In genomic region chr15:57616880-57617391, GRCm38 (mm10) we compare ENCODE assay signal across 8 mouse cellular contexts.
DNase-seq lines count a peak whose midpoint lies in the region; ATAC-seq and TF ChIP-seq lines count a peak whose summit lies in the region.

No protein-coding gene starts in this region.

- H3K36me3 ChIP-seq in forebrain, embryonic 15.5 days, result no peaks in the 10 kb centered on the region
- no peaks in the 10 kb centered on the region for H3K36me3 ChIP-seq in forebrain, embryonic 12.5 days (replicated peaks)
- no peaks in the 10 kb centered on the region for H3K36me3 ChIP-seq in stomach, postnatal 0 days (ENCODE audit: control insufficient read depth, insufficient read depth, low read length)

- no peak for TF ChIP-seq EP300 in stomach, postnatal 0 days (optimal IDR thresholded peaks at IDR 0.05)

- peak; percentile 7 for DNase-seq in urinary bladder, postnatal 14 days (ENCODE audit: low spot score)
- DNase-seq in urinary bladder, adult 2 months (ENCODE audit: low spot score), result no peak
- DNase-seq in heart, postnatal 14 days, result peak; percentile 9 to 18
- DNase-seq in stomach, postnatal 0 days (ENCODE audit: low spot score), result no peak
- DNase-seq in natural killer cell, adult 2 months (ENCODE audit: low spot score in 2 of 2), result no peak
- no peak for DNase-seq in thymus, postnatal 10 days (ENCODE audit: low spot score in 2 of 2)

- no peak for TF ChIP-seq CTCF in stomach, postnatal 0 days (IDR thresholded peaks at IDR 0.05; ENCODE audit: low read depth)

- H3K27me3 ChIP-seq in forebrain, embryonic 15.5 days, result no peaks in the 10 kb centered on the region
- no peaks in the 10 kb centered on the region for H3K27me3 ChIP-seq in forebrain, embryonic 12.5 days
- H3K27me3 ChIP-seq in stomach, postnatal 0 days (ENCODE audit: control insufficient read depth, insufficient read depth, low read length), result no peaks in the 10 kb centered on the region

- intact Hi-C loops in heart, postnatal 14 days (cut with DNase I), result no loop called here

- no peak overlapping the region for H3K4me3 ChIP-seq in forebrain, embryonic 15.5 days
- H3K4me3 ChIP-seq in forebrain, embryonic 12.5 days (replicated peaks), result no peak overlapping the region
- no peak overlapping the region for H3K4me3 ChIP-seq in stomach, postnatal 0 days (ENCODE audit: low read depth, low read length)

- H3K4me2 ChIP-seq in forebrain, embryonic 15.5 days (replicated peaks), result no peak overlapping the region
- no peak overlapping the region for H3K4me2 ChIP-seq in forebrain, embryonic 12.5 days
- no peak overlapping the region for H3K4me2 ChIP-seq in stomach, postnatal 0 days (replicated peaks; ENCODE audit: low read depth)

- no peaks in the 10 kb centered on the region for H3K9me3 ChIP-seq in forebrain, embryonic 15.5 days
- H3K9me3 ChIP-seq in forebrain, embryonic 12.5 days, result no peaks in the 10 kb centered on the region
- no peaks in the 10 kb centered on the region for H3K9me3 ChIP-seq in stomach, postnatal 0 days (ENCODE audit: control insufficient read depth, low read length)

- no peak overlapping the region for H3K9ac ChIP-seq in forebrain, embryonic 15.5 days (replicated peaks)
- no peak overlapping the region for H3K9ac ChIP-seq in forebrain, embryonic 12.5 days
- H3K9ac ChIP-seq in stomach, postnatal 0 days (ENCODE audit: low read length), result no peak overlapping the region

- no peak overlapping the region for H3K27ac ChIP-seq in forebrain, embryonic 15.5 days (replicated peaks)
- no peak overlapping the region for H3K27ac ChIP-seq in forebrain, embryonic 12.5 days
- peak overlapping the region; percentile 30 for H3K27ac ChIP-seq in stomach, postnatal 0 days (replicated peaks)

- 68% methylated on average over 11 of the region's 11 CpGs for WGBS in forebrain, embryonic 15.5 days
- 74% methylated on average over 11 of the region's 11 CpGs for WGBS in forebrain, embryonic 12.5 days
- 44% methylated on average over 11 of the region's 11 CpGs for WGBS in stomach, postnatal 0 days

- H3K4me1 ChIP-seq in forebrain, embryonic 15.5 days, result no peaks in the 10 kb centered on the region
- no peaks in the 10 kb centered on the region for H3K4me1 ChIP-seq in forebrain, embryonic 12.5 days
- no peaks in the 10 kb centered on the region for H3K4me1 ChIP-seq in stomach, postnatal 0 days (replicated peaks; ENCODE audit: control insufficient read depth, insufficient read depth)

- peak; percentile 51; the same call in 1 of the 2 replicates for ATAC-seq in forebrain, embryonic 15.5 days (replicated peaks)
- ATAC-seq in forebrain, embryonic 12.5 days (ENCODE audit: low FRiP score), result no peak
- no peak for ATAC-seq in stomach, postnatal 0 days (ENCODE audit: low FRiP score, low TSS enrichment)

Comparison
In these comparisons a context has a peak if more than half of its experiments do, and no peak if none do; other contexts are left out.
1. DNase-seq: peak in urinary bladder, postnatal 14 days (single experiment) and heart, postnatal 14 days (2 of 2); none in urinary bladder, adult 2 months (single experiment), stomach, postnatal 0 days (single experiment), natural killer cell, adult 2 months (0 of 2) and thymus, postnatal 10 days (0 of 2).